Mouse (Mus musculus) stomach, postnatal 0 days (tissue): ENCODE data around the gene Kif1bp.

ENCODE experiments used
- CTCF ChIP-seq: IDR thresholded peaks from 2 replicates; pipeline ENCODE4 v1.5.1; 2016; ENCODE audit warnings: antibody characterized with exemption, low read depth, mild to moderate bottlenecking, moderate library complexity
- EP300 ChIP-seq: optimal IDR thresholded peaks from 2 replicates; pipeline ENCODE3; 2016; ENCODE audit warnings: antibody characterized with exemption

GRCm38 (mm10) chr10:62534509-62534908, 43.7 kb downstream of the Kif1bp start:
- TF ChIP-seq EP300 (no peak), CTCF (no peak)
